Mouse (Mus musculus): ENCODE results near the gene Msl2.

Gene Msl2

GRCm38 (mm10) chr9:101075091-101075581, 1.2 kb downstream of the Msl2 start:
- peak; percentile 92 for DNase-seq

GRCm38 (mm10) chr9:101075694-101076093, 1.8 kb downstream of the Msl2 start:
- peak; percentile 63 for DNase-seq

GRCm38 (mm10) chr9:101076095-101076875, 2.4 kb downstream of the Msl2 start:
- peak; percentile 89 for DNase-seq

- peak; percentile 55 for DNase-seq
Measured at GRCm38 (mm10) chr9:101077486-101077885, 3.6 kb downstream of the Msl2 start.

- DNase-seq: peak; percentile 89
Measured at GRCm38 (mm10) chr9:101078579-101078978, 4.7 kb downstream of the Msl2 start.

GRCm38 (mm10) chr9:101080046-101080685, 6.3 kb downstream of the Msl2 start:
- peak; percentile 55 for DNase-seq

- peak; percentile 72 for DNase-seq
Measured at GRCm38 (mm10) chr9:101083728-101084127, 9.8 kb downstream of the Msl2 start.

- DNase-seq: peak; percentile 70
Measured at GRCm38 (mm10) chr9:101095425-101095824, 21.5 kb downstream of the Msl2 start.

GRCm38 (mm10) chr9:101096461-101096860, 22.6 kb downstream of the Msl2 start:
- peak; percentile 58 for DNase-seq

GRCm38 (mm10) chr9:101097542-101097941, 23.6 kb downstream of the Msl2 start:
- no peak for DNase-seq

- DNase-seq: peak; percentile 87
Measured at GRCm38 (mm10) chr9:101099445-101099844, 25.5 kb downstream of the Msl2 start.

- DNase-seq: no peak
Measured at GRCm38 (mm10) chr9:101100163-101100562, 26.3 kb downstream of the Msl2 start.

- DNase-seq: no peak
Measured at GRCm38 (mm10) chr9:101101547-101101946, 27.6 kb downstream of the Msl2 start.

- DNase-seq: no peak
Measured at GRCm38 (mm10) chr9:101102288-101102687, 28.4 kb downstream of the Msl2 start.

GRCm38 (mm10) chr9:101104931-101105330, 31.0 kb downstream of the Msl2 start:
- DNase-seq: peak; percentile 81

GRCm38 (mm10) chr9:101105735-101106134, 31.8 kb downstream of the Msl2 start:
- DNase-seq: peak; percentile 85

GRCm38 (mm10) chr9:101107386-101107785, 33.5 kb downstream of the Msl2 start:
- DNase-seq: peak; percentile 85

GRCm38 (mm10) chr9:101110013-101110412, 36.1 kb downstream of the Msl2 start:
- DNase-seq: peak; percentile 93

- no peak for DNase-seq
Measured at GRCm38 (mm10) chr9:101113317-101113716, 39.4 kb downstream of the Msl2 start.

GRCm38 (mm10) chr9:101114182-101114884, 40.4 kb downstream of the Msl2 start:
- peak; percentile 71 for DNase-seq

GRCm38 (mm10) chr9:101143635-101144034, 69.7 kb downstream of the Msl2 start:
- no peak for DNase-seq

- DNase-seq: no peak
Measured at GRCm38 (mm10) chr9:101152872-101153271, 79.0 kb downstream of the Msl2 start.

All from heart, adult 11 months (tissue).